Mouse (Mus musculus): Measurements from ENCODE around the gene Dhx29.

Gene Dhx29

GRCm38 (mm10) chr13:112927287-112928001 lies at the start of gene Dhx29, which contains the start of gene Mtrex:
Dhx29 (plus strand) TSS chr13:112927454.
Mtrex (minus strand) TSS chr13:112927398.
- DNase-seq = peak; percentile 99

GRCm38 (mm10) chr13:112887234-112887633 lies 40.0 kb upstream of the Dhx29 start:
- no peak for DNase-seq

- no peak for DNase-seq
Measured at GRCm38 (mm10) chr13:112902176-112902575, 25.1 kb upstream of the Dhx29 start.

GRCm38 (mm10) chr13:112909663-112910062 lies 17.6 kb upstream of the Dhx29 start:
- no peak for DNase-seq

- DNase-seq = no peak
Measured at GRCm38 (mm10) chr13:112910434-112910833, 16.8 kb upstream of the Dhx29 start.

- no peak for DNase-seq
Measured at GRCm38 (mm10) chr13:112919141-112919865, 8.0 kb upstream of the Dhx29 start.

GRCm38 (mm10) chr13:112920906-112921305 lies 6.3 kb upstream of the Dhx29 start:
- no peak for DNase-seq

- no peak for DNase-seq
Measured at GRCm38 (mm10) chr13:112925266-112925665, 2.0 kb upstream of the Dhx29 start.

GRCm38 (mm10) chr13:112925976-112926375 lies 1.3 kb upstream of the Dhx29 start:
- DNase-seq = no peak

GRCm38 (mm10) chr13:112926796-112927195 lies 458 bp upstream of the Dhx29 start:
- no peak for DNase-seq

GRCm38 (mm10) chr13:112928038-112928668 lies 899 bp downstream of the Dhx29 start:
- no peak for DNase-seq

- no peak for DNase-seq
Measured at GRCm38 (mm10) chr13:112938130-112938529, 10.9 kb downstream of the Dhx29 start.

- DNase-seq = peak; percentile 23
Measured at GRCm38 (mm10) chr13:112941879-112942330, 14.7 kb downstream of the Dhx29 start.

- no peak for DNase-seq
Measured at GRCm38 (mm10) chr13:112945312-112945711, 18.1 kb downstream of the Dhx29 start.

- DNase-seq = no peak
Measured at GRCm38 (mm10) chr13:112945900-112946299, 18.6 kb downstream of the Dhx29 start.

- no peak for DNase-seq
Measured at GRCm38 (mm10) chr13:112954067-112954466, 26.8 kb downstream of the Dhx29 start.

- no peak for DNase-seq
Measured at GRCm38 (mm10) chr13:112963081-112963480, 35.8 kb downstream of the Dhx29 start.

- DNase-seq = no peak
Measured at GRCm38 (mm10) chr13:112964421-112964820, 37.2 kb downstream of the Dhx29 start.

- no peak for DNase-seq
Measured at GRCm38 (mm10) chr13:112967267-112967666, 40.0 kb downstream of the Dhx29 start.

- DNase-seq = no peak
Measured at GRCm38 (mm10) chr13:112976720-112977119, 49.5 kb downstream of the Dhx29 start.

GRCm38 (mm10) chr13:112985605-112986450 lies 58.6 kb downstream of the Dhx29 start:
- no peak for DNase-seq

GRCm38 (mm10) chr13:112986451-112986950 lies 59.2 kb downstream of the Dhx29 start:
- no peak for DNase-seq
